Mouse (Mus musculus): Measurements from ENCODE around the gene Ano10.
"Not testable (repeated sequence)": the region's sequence is repeated elsewhere in the genome, so short reads cannot be mapped to it uniquely, and the experiment has no call there.

Ano10 gene

DNA sequence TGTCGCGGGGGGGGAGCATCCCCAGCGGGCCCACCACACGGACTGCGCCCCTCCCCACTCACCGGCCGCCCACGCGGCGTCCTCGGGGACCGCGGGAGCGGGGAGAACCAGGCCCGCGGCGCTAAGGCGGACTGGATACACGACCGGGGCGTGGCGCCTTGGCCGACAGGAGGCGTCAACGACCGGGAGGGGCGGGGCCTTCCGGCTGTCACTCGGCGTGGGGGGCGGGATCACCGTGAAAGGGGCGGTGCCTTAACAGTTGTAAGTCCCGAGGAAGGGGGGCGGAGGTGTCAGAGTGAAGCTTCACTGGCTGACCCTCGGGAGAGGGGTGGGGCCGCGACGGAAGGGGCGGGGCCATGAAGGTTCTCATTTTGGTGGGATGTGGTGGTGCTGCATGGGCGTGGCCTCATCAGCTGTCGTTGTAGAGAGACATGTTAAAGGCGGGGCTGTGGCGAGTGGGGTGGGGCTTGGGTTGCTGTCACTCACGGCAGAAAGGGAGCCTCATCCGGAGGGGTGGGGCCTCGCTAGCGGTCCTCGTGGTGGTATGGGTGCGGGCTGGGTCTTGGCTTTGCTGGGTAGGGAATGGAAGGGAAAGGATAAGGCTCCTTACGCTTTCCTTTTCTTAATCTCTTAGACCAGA is at the start of gene Ano10:
Ano10 (minus strand) TSS at position 182 of the 640 bp plus-strand sequence.
- peak; percentile 94 for DNase-seq (ENCODE audit: low read depth, low spot score)

DNA sequence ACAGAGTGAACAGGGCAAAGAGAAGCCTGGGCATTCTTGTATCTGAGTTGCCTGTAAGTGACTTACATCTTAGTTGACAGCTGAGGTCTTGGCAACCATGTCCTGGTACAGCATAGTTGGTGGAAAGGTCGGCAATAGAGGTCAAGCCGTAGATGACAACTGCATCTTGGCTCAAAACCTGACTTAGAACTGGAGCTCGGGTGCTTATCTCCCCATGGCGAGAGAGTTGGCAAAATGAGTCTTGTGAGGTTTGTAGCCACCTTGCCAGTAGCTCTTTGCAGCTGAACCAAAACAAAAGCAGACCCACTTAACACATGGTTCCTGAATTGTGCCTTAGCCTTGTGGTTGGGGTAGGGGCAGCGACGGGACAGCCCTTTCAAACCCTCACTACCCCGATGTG is 49.2 kb upstream of the Ano10 start:
- no peak for DNase-seq (ENCODE audit: low read depth, low spot score)

DNA sequence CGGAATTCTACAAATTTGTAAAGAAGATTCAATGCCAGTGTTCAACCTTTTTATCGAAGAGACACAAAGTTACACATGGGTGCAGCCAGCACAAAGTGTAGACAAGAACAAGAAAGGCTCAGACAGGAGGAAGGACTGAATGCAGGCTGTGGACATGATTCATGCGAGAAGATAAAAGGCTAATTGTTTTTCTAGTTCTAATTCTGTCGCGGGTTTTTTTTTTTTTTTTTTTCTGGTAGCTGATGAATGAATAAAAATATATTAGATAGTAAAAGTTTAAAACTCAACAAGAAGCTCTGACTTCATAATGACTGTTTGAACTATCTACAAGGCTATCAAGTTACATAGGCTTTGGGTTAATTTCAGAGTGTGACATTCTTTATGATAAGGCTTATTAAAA is 45.7 kb upstream of the Ano10 start:
- no peak for DNase-seq (ENCODE audit: low read depth, low spot score)

DNA sequence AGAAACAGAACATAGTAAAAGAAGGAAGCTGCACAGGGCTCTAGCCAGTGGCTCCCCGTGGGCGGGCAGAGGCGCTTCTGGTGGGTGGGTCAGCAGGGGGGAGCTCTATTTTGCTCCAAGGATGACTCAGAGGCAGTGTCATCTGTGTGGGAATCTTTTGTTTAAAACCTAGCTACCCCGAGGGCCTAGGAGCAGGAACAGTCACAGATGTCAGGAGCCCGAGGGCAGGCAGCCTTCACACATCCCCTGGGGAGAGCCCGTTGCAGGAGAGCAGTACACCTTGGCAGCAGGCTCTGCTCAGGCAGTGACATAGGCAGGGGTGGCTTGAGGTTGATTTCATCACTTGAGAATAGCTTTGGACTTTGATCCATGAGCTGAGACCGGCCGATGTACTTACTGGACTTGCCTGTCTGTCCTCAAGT is 43.3 kb upstream of the Ano10 start:
- DNase-seq (ENCODE audit: low read depth, low spot score) = no peak

DNA sequence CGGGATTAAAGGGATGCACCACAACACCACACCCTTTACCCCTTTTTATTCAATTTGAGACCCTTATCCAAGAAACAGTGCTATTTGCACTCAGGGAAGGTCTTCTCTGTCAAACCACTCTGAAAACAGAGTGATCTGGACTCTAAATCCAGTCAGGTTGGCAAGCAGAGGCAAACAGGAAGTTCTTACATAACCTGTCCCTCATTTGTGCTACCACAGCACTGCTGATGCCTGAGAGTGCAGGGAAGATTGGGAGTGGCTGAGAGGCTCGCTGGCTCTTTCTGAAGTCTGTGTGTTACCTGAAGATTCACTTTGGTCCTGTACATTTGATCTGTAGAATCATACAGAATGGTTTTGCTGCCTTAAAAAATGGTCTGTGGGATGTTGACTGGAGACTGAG is 42.5 kb upstream of the Ano10 start:
- DNase-seq (ENCODE audit: low read depth, low spot score) = no peak

DNA sequence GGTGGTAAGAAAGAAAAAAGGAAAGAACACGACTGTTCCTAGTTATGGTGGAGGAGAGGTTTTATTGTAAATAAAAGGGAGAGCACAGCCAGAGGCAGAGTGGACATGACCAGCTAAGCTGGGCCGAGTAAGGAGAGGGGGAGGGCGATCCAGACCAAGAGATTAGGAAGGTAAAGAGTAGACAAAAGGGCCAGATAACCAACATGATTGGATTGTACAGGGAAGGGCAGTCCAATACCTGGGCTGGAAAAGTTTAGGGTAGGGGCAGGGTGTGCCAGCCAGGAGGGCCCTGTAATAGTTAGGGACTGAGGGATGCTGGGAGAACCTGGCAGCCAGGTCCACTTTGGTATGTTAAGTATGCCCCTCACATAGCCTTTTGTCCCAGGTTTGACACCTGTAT is 34.0 kb upstream of the Ano10 start:
- no peak for DNase-seq (ENCODE audit: low read depth, low spot score)

DNA sequence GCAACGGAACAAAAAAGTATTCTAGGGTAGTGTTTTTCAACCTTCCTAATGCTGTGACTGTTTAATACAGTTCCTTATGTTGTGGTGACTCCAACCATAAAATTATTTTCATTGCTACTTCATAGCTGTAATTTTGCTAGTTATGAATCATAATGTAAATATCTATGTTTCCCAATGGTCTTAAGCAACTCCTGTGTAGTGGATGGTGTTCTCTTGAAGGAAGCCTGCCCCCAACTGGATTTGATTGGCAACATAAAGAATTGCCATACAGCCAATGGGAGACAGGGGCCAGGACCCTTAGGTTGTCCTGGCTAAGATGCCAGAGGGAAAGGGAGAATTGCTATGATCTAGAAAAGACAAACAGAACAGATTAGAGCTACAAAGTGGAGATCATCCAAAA is 31.8 kb upstream of the Ano10 start:
- no peak for DNase-seq (ENCODE audit: low read depth, low spot score)

DNA sequence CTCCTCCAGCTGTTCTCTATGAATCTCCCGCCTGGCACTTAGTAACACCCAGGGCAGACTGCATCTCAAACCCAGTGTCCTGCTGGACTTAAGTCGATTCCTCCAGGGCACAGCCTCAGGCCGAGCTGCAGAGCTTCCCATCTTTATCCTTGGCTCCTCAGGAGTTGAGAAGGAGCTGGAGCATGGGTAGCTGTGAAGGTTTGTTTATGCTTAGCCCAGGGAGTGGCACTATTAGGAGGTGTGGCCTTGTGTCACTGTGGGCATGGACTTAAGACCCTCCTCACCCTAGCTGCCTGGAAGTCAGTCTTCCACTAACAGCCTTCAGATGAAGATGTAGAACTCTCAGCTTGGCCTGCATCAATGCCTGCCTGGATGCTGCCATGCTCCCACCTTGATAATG is 28.1 kb upstream of the Ano10 start:
- no peak for DNase-seq (ENCODE audit: low read depth, low spot score)

DNA sequence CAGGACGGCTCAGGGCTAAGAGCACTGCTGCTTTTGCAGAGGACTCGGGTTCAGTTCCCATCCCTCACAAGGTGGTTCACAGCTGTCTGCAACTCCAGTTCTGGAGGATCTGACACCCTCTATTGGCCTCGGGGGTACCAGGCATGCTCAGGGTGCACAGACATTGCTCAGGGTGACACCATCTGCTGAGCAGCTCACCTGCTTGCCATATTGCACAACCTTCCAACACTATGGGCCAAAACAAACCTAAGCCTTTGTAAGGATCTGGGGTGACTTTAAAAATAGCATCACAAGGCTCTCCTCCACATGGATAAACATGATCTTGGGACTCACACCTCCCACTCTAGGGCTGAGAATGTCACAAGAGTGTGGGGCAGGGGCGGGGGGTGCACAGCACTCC is 26.4 kb upstream of the Ano10 start:
- no peak for DNase-seq (ENCODE audit: low read depth, low spot score)

DNA sequence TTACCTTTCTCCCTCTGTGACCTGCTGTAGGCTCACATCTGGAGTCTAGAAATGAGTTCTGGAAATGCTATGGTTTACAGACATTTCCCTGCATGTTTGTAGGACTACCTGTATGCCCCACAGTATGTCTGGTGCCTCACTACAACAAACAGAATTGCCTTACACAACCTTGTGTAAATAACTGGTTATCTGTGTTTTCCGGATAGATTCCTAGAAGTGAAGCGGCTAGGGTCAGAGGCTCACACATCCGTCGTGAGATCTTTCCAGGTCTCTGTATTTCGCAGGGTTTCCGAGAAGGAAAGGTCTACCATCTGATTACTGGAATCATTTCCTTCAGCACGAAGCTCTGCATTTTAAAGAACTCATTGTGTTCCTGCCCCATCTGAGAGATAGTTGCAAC is 22.3 kb upstream of the Ano10 start:
- no peak for DNase-seq (ENCODE audit: low read depth, low spot score)

DNA sequence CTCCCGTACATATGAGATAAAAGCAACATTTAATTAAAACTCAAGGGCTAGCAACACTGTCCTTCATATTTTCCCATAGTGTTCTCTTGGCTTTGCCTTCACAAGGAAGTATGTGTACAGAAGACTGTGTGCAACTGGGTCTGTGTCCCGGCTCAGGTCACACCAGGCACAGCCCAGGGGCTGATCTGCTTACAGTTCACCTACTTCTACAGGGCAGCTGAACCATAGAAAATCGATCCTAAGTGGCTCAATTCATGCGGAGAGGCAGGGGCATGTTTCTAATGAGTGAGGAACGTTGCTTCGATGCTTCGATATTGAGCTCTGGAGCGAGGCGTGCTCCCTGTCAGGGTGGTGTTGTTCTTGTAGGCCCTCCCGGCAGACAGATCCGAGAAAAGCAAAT is 21.3 kb upstream of the Ano10 start:
- no peak for DNase-seq (ENCODE audit: low read depth, low spot score)

DNA sequence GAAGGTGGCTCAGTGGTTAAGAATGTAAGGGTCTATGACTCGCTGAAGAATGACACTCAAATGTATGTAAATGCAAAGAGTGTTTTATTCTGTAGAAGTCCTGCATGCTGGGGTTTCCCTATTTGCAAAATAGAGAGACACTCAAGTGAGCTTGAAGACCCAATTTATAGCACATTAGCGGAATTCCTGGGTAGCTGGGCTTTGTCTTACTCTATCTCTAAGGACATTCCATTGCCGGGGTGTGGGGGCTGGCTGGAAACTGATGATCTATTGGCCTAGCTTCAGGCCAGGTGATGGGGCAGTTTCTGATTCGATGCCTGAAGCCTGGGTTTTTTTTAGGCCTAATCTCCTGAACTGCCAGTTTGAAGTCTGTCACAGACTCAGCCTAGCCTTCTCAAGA is 20.7 kb upstream of the Ano10 start:
- no peak for DNase-seq (ENCODE audit: low read depth, low spot score)

DNA sequence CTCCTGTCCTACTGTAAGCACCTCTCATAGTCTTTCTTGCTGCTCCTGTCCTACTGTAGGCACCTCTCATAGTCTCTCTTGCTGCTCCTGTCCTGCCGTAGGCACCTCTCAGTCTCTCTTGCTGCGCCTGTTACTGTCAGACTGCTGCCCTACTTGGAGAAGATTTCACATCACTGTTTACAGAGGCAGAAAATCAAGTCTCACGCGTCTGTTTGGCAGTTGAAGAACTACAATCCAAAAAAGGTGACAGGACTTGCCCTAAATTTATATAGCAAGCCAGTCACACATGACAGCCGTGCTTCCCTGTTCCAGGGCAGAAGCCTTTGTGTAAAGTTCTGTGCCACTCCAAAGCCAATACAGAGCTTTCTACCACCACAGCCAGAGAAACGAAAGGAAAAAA is 20.2 kb upstream of the Ano10 start:
- DNase-seq (ENCODE audit: low read depth, low spot score) = no peak

DNA sequence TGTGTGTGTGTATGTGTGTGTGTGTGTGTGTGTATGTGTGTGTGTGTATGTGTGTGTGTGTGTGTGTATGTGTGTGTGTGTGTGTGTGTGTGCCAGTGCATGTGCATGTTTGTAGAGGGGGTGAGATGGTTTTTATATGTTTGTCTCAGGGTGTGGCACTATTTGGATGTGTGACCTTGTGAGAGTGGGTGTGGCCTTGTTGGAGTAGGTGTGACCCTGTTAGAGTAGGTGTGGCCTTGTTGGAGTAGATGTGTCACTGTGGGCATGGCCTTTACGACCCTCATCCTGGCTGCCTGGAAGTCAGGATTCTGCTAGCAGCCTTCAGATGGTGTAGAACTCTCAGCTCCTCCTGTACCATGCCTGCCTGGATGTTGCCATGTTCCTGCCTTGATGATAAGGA is 18.9 kb upstream of the Ano10 start:
- DNase-seq (ENCODE audit: low read depth, low spot score) = not testable (repeated sequence)

DNA sequence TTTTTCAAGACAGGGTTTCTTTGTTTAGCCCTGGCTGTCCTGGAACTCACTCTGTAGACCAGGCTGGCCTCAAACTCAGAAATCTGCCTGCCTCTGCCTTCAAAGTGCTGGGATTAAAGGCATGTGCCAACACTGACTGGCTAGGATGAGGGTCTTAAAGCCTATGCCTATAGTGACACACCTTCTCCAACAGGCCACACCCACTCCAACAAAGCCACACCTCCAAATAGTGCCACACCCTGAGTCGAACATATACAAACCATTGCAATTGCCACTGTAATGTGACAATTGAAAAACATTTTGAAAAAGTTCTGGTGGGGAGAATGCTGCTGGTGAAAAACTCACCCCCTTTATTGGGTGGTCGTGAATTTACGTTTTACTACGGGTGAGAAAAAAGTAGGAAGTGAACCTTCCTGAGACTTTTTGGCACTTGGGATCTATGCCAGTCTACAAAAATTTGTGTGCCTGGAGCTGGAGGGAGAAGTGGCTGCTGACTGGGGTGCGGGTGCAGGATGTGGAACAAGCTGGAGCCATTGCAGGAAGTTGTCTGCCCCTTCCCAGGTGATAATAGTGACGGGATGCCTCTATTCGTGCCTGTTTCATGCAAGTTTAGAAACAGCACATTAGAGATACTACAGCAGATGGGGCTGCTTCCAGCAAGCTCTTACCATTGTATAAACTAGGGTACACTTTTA is 18.2 kb upstream of the Ano10 start:
- DNase-seq (ENCODE audit: low read depth, low spot score) = no peak

DNA sequence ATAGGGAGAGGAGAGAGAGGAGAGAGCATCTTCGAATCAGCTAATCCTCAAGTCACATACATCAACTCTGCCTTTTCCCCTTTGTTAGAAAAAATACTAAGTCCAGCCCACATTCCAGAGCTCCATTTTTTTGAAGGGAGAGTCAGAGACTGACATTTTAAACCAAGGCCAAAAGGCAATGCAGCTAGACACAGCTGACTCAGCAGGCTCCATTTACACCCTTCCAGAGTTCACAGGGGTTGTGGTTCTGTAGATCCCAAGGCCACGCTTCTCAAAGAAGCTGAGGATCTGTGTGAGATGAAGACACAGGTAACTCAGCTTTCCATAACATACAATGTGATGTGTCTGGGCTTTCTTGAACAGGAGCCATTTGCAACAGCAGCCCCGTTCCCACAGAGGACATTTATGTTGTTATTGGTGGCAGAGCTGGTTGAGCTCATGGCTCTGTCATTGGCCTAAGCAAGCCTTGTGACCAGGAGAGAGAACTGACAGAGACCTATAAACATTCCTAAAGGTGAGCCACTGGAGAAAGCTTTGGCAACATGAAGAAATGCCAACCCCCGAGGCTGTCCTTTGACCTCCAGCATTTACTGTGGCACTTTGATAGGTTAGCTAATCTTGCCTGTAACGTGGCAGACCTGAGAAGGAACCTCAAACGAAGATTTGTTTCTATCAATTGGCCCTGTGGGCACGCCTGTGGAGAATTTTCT is 17.0 kb upstream of the Ano10 start:
- no peak for DNase-seq (ENCODE audit: low read depth, low spot score)

DNA sequence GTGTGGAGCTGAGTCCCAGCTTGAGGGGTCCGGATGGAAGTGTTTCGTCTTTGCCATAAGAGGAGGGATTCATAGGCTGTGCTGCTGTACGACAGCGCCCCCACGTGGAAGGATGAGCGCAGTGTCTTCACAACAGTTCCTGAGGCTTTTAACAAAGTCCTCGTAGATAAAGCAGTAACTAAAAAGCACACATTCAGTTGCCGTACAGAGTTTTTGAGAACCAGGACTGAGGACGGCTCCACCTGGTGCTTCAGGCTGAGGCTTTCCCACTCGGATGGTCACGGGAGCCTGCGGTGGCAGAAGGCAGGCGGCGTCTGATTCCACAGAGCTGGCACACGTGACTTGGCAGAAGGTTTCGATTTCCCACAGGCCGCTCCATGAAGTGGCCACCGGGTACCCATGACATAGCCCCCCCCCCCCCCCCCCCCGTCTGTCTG is 16.4 kb upstream of the Ano10 start:
- peak; percentile 81 for DNase-seq (ENCODE audit: low read depth, low spot score)

DNA sequence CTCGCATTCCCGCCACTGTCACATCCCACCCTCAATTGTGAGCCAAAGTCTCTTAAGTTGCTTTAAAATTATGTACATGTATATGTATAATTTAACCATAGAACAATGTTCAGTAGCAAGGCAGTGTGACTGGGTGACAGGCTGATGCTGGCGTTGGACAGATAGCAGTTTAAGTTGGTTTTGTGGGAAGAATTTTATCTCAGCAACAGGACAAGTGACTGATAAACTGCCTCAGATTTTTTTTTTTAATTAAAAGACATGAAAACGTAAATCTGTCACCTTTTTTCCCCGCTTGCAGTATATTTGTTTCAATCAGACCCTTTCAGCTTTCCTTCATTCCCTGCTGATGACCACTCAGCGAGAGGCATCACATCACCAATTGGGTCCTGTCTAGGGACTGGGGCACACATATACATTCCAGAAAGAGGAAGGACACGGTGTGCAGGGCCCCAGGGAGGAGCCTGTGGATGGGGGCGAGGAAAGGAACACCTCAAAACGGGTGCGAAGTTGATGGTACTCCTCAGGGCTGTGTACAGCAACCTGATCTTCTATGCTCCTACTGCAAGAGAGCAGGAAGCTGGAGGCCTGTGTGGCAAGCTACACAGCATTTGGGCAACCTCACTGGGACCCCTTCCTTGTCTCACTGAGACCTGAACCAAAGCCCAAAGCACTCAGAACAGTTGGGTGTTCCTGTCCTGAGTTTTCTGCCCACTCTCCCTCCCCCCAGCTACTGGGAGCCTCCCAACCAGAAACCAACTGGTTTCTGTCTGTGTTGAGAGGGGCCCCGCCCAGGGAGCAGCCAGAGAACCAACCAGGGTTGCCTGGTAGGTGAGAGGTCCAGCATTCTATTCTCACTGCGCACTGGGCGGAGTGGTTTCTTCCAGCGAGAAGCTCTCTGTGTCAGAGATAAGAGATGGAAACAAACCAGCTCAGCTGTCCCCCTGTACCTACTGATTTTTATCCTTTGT is 15.1 kb upstream of the Ano10 start:
- DNase-seq (ENCODE audit: low read depth, low spot score) = no peak

DNA sequence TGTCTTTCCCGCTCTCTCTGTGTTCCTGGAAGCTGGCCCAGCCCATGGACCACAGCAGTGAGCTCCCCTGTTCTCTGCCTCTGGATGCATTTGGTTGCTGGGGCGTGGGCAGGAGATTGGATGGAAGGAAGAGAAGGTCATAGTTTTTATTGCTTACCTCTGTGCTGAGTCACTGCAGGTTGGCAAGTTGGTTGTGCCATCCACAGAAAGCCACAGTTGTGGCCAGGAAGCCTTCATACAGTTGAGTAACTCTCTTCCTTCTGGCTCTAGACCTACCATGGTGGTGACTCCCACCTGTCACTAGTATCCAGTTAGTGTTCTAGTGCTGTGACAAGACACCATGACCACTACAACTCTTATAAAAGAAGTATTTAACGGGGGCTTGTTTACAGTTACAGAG is 11.1 kb upstream of the Ano10 start:
- DNase-seq (ENCODE audit: low read depth, low spot score) = no peak

DNA sequence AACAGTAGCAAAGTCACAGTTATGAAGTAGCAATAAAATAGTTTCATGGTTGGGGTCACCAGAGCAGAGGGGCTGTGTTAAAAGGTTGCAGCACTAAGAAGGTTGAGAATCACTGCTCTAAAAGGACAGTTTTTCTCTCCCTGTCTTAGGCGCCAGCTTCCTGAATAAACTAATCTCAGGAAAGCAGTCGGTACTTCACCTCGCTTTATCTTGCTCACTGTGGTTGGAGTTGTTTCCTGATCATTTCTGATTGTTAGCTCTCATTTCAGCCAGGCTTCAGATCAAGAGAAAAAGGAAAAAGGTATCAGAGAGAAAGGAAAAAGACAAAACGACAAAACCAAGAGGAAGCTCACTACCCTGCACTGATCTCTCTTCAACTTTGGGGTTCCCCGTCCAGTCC is 1.9 kb upstream of the Ano10 start:
- DNase-seq (ENCODE audit: low read depth, low spot score) = no peak

DNA sequence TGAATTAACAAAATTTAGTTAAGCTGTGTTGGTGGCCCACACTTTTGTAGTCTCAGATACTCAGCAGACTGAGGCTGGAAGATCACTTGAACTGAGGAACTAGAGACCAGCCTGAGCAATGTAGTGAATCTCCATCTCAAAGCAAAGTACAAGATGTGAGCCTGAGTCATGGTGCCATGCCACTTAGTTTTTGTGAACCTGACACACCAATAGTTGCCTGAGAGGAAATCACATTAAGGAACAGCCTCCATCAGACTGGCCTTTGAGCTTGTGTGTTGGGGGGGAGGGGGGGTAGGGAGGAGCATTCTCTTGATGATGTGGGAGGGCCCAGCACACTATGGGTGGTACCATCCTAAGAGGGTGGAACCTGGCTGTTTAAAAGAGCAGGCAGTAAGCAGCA is 1.2 kb upstream of the Ano10 start:
- DNase-seq (ENCODE audit: low read depth, low spot score) = no peak

DNA sequence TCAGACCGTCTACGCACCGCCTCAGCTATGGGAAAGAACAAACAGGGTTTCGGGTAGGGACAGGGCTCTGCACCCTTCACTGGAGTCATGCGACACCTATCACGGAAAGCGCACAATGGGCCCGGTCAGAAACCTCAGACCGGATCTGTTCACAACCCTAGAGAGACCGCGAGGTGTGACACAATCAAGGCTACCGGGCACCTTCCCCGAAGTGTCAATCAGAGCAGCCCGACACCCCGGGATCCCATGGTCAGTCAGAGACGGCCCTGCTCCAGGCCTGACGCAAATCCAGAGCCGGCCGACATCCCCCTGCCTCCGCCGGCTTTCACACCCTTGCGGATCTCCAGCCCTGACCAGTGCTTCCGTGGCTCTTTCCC is 370 bp downstream of the Ano10 start:
- no peak for DNase-seq (ENCODE audit: low read depth, low spot score)

Measured in brain, embryonic 18.5 days (tissue).